Mouse (Mus musculus) spleen, adult 2 months (tissue): ENCODE results near the gene Ccl22. TPM values are rescaled to one million over a fixed set of nuclear protein-coding genes. Genes with fewer than 3 reads are reported as not detected.

ENCODE experiments used
- DNase-seq, 2 experiments: peaks; one replicate each; pipeline versions ENCODE4 v3.0.0 to v3.0.0-alpha.2; 2012 to 2021; ENCODE audit warnings: low spot score in 2 of 2, low read depth in 1 of 2
- H3K27ac ChIP-seq: fragments of 200-500 bp; 2 replicates; pipeline ENCODE4 v1.5.1; 2012; ENCODE audit warnings: low read length, inconsistent platforms; ENCODE audit not compliant: insufficient read depth
- H3K27me3 ChIP-seq: fragments of 200-500 bp; 2 replicates; pipeline ENCODE4 v1.6.1; 2012; ENCODE audit warnings: mild to moderate bottlenecking, moderate library complexity, low read length, inconsistent platforms; ENCODE audit not compliant: control insufficient read depth, insufficient read depth
- H3K36me3 ChIP-seq: fragments of 200-500 bp; 2 replicates; pipeline ENCODE4 v1.6.1; 2012; ENCODE audit warnings: mild to moderate bottlenecking, low read length, inconsistent platforms; ENCODE audit not compliant: control insufficient read depth, insufficient read depth
- H3K4me1 ChIP-seq: fragments of 200-500 bp; 2 replicates; pipeline ENCODE4 v1.6.1; 2011; ENCODE audit warnings: inconsistent platforms; ENCODE audit not compliant: control insufficient read depth, insufficient read depth, insufficient read length
- H3K4me3 ChIP-seq: fragments of 200-500 bp; 2 replicates; pipeline ENCODE4 v1.5.1; 2011; ENCODE audit warnings: mild to moderate bottlenecking, inconsistent platforms; ENCODE audit not compliant: insufficient read depth, insufficient read length; ENCODE audit errors: extremely low read depth
- CTCF ChIP-seq: fragments of 200-500 bp; IDR thresholded peaks from 2 replicates; pipeline ENCODE4 v1.5.1; 2011; ENCODE audit warnings: mild to moderate bottlenecking, inconsistent platforms; ENCODE audit not compliant: insufficient read depth, insufficient read length, insufficient replicate concordance; ENCODE audit errors: extremely low read depth
- POLR2A ChIP-seq: fragments of 200-500 bp; IDR thresholded peaks from 2 replicates; pipeline ENCODE4 v1.6.1; 2011; ENCODE audit warnings: low read depth, low read length, inconsistent platforms
- WGBS: fragments of 180-500 bp; shearing (Covaris S2); methylation state at CpG from one replicate; pipeline ENCODE4 v1.1.7; 2018; 5-methylcytosine and 5-hydroxymethylcytosine counted together
- polyA plus RNA-seq: library from polyadenylated mRNA; depleted of rRNA; stranded (reverse); fragments of >200 nt; gene quantifications from 2 replicates; pipeline ENCODE4 v1.2.3, GENCODE M21; 2012

Ccl22 gene
- polyA plus RNA-seq, 1 experiment, result 5.8 TPM

DNA sequence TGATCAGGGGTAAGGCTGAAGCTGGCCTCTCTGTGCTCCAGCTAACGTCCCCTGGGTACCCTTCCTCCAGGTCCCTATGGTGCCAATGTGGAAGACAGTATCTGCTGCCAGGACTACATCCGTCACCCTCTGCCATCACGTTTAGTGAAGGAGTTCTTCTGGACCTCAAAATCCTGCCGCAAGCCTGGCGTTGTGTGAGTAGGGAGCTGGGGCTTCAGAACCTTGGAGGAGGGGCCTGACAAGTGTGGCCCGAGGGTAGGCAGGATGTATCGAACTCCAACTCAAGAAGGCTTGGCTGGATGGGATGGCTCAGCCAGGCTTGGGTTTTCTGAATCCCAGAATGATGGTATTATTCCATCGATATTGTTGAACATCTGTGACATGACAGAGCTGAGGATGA lies 1.4 kb downstream of the Ccl22 start:
- TF ChIP-seq CTCF (no peak), POLR2A (no peak)
- no peak overlapping the region for H3K27ac ChIP-seq
- no peak for DNase-seq
- no peak overlapping the region for H3K4me3 ChIP-seq
- H3K27me3 ChIP-seq, result no peaks in the 10 kb centered on the region
- no peaks in the 10 kb centered on the region for H3K4me1 ChIP-seq
- WGBS, result 85% methylated on average over 8 of the region's 8 CpGs
- H3K36me3 ChIP-seq, result no peaks in the 10 kb centered on the region

DNA sequence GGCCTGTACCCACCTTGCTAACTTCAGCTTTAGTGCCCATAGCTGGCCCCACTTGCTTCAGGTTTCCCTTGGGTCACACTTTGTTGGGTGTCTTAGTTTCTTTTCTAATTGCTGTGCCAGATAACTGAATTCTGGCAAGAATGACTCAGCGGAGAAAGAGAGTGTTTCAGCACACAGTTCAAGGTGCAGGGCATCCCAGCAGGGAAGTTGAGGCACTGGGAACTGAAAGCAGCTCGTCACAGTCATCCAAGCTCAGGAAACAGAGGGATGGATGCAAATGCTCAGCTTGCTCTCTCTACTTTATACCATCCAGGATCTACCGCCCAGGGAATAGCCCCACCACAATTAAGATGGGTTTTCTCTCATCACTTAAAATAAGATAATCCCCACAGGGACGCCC lies 3.0 kb downstream of the Ccl22 start:
- TF ChIP-seq POLR2A, result no peak
- no peak for TF ChIP-seq CTCF
- H3K36me3 ChIP-seq, result no peaks in the 10 kb centered on the region
- H3K27ac ChIP-seq, result no peak overlapping the region
- H3K4me3 ChIP-seq, result no peak overlapping the region
- no peaks in the 10 kb centered on the region for H3K4me1 ChIP-seq
- no peaks in the 10 kb centered on the region for H3K27me3 ChIP-seq
- 76% methylated on average over 4 of the region's 4 CpGs for WGBS
- no peak for DNase-seq

DNA sequence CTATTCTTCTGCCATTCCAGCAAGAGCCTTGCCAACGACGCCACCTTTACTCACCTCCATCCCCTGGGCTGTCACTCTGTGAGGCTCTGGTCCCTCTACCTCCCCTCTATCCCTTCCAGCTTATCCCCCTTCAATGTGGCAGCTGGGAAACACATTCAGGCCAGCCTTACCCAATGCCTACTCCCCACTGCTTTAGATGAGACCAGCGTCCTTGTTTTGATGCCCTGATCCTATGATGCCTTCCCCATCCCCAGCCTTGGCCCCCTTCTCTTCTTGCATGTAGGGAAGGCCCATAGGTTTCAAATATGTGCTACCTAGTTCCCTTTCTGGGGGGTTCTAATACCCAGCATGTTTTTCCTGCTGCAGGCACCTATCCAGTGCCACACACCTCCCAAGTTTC lies 4.6 kb downstream of the Ccl22 start:
- 96% methylated on average over 3 of the region's 3 CpGs for WGBS
- no peak for TF ChIP-seq CTCF
- no peak for TF ChIP-seq POLR2A
- DNase-seq, result no peak
- Histone ChIP-seq H3K4me1 (no peaks in the 10 kb centered on the region), H3K27ac (no peak overlapping the region), H3K36me3 (no peaks in the 10 kb centered on the region), H3K27me3 (no peaks in the 10 kb centered on the region), H3K4me3 (no peak overlapping the region)

DNA sequence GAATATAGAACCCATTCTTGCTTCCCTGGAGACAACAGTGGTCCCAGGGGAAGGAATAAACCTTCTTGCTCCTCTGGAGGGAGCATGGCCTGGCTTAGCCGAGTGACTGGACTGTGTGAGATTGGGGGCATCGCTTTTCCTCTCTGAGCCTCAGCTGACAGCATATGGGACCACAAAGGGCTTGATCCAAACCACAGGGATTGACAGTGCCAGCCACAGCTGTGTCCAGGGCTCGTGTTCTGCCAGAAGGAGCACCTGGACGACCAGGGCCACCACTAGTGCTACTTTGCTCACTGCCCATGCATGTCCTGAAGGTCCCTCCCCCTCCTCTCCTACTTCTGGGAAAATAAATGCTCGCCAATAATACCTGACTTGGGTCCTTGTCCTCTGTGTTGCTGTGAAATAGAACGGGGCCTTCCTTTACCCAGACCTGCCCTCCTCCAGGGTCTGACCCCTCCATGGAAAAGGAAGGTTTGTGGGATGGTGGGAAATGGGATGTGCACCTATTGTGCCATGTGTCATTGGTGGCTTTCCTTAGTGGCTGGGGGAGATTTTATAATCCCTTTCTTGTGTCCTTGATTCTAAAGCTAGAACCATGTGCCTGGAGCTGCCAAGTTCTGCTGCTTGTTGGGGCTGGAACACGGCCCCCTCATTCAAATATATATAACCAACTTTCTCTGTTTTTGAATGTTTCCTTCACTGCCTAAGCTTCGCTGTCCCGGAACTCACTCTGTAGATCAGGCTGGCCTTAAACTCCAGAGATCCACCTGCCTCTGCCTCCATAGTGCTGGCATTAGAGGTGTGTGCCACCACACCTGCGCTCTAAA lies 5.8 kb downstream of the Ccl22 start:
- H3K4me1 ChIP-seq, result no peaks in the 10 kb centered on the region
- 80% methylated on average over 10 of the region's 10 CpGs for WGBS
- TF ChIP-seq POLR2A, result no peak
- no peak for TF ChIP-seq CTCF
- H3K36me3 ChIP-seq, result no peaks in the 10 kb centered on the region
- DNase-seq, result no peak
- H3K27me3 ChIP-seq, result no peaks in the 10 kb centered on the region
- no peak overlapping the region for H3K27ac ChIP-seq
- H3K4me3 ChIP-seq, result no peak overlapping the region

DNA sequence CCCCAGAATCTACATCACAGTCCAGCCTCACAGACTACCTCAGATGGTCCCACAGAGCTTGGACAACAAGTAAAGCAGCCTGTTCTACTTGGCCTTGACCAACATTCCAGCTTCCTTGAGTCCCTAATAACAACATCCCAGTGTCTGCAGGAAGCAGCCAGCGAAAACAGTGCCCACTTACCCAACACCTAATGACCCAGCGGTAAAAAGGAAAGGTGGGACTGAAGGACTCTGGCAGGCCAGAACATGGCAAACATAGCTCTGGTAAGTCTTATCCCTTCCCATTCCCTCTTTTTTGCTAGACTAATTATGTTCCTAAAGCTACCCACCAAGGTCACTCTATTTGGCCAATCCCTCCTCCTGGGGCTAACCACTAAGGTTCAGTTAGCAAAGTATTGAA lies 8.6 kb downstream of the Ccl22 start:
- WGBS, result 91% methylated on average over 2 of the region's 2 CpGs
- no peaks in the 10 kb centered on the region for H3K36me3 ChIP-seq
- H3K27me3 ChIP-seq, result no peaks in the 10 kb centered on the region
- DNase-seq, result no peak
- no peak overlapping the region for H3K4me3 ChIP-seq
- no peaks in the 10 kb centered on the region for H3K4me1 ChIP-seq
- H3K27ac ChIP-seq, result no peak overlapping the region
- TF ChIP-seq POLR2A (no peak), CTCF (no peak)

DNA sequence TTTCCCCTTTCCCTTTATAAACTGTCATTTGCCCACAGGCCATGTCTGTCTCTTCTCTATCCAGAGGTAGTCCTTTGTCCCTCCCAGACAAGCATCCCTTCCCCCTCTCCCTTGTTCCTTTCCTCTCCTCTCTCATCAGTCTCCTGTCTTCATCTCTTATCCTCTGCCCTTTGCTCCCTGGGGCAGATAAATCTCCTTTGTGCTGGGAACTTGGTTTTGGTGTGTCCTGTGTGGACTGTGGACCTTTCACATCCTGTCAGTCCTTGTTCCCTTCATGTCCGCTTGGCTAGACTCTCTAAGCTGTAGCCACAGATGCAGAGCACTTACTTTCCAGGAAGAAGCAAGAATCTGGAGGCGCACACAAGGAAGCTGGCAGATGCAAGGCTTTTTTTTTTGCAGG lies 9.1 kb downstream of the Ccl22 start:
- DNase-seq, result no peak
- TF ChIP-seq POLR2A, result no peak
- 85% methylated on average over 2 of the region's 2 CpGs for WGBS
- Histone ChIP-seq H3K36me3 (no peaks in the 10 kb centered on the region), H3K27ac (no peak overlapping the region), H3K4me1 (no peaks in the 10 kb centered on the region), H3K4me3 (no peak overlapping the region), H3K27me3 (no peaks in the 10 kb centered on the region)

DNA sequence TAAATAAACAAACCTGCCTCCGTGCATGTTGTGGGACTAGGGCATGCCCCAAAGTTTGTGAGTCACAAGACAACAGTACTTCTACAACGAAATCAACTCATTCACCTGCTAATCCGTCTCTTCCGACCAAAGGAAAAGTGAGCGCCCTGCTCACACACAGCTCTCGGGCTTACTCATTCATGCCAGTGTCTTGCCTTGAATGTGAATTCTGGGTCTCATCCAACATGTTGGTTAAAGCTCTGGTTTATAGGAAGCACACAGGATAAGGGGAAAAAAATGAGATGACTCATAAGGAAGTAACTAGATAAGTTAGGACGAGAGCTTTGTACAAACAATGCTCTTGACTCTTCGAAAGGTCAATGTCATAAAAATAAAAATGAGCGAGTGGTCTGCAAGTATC lies 21.6 kb downstream of the Ccl22 start:
- Histone ChIP-seq H3K4me3 (no peak overlapping the region), H3K4me1 (no peaks in the 10 kb centered on the region), H3K27ac (no peak overlapping the region), H3K36me3 (no peaks in the 10 kb centered on the region), H3K27me3 (peaks cover 8% of the 10 kb centered on the region)
- no peak for DNase-seq
- TF ChIP-seq POLR2A (no peak), CTCF (no peak)
- WGBS, result 80% methylated on average over 9 of the region's 9 CpGs
